8 mouse cellular contexts compared by ENCODE assay signal in genomic region chr4:148806836-148807235, GRCm38 (mm10). TPM values are rescaled to one million over a fixed set of nuclear protein-coding genes. Genes with fewer than 3 reads are reported as not detected.
DNase-seq lines count a peak whose midpoint lies in the region; ATAC-seq and TF ChIP-seq lines count a peak whose summit lies in the region.

No protein-coding gene starts in this region.

- H3K4me2 ChIP-seq in kidney, embryonic 14.5 days (replicated peaks; ENCODE audit: low read depth, low read length) = peak overlapping the region; percentile 98

- no peak overlapping the region for H3K27ac ChIP-seq in ES-Bruce4 (ENCODE audit: insufficient read depth, low read length)
- no peak overlapping the region for H3K27ac ChIP-seq in kidney, embryonic 14.5 days (ENCODE audit: low read depth, low read length)

- no peak for TF ChIP-seq POLR2A in ES-Bruce4 (IDR thresholded peaks at IDR 0.05; ENCODE audit: insufficient read depth, low read length)

- H3K27me3 ChIP-seq in ES-Bruce4 (ENCODE audit: control insufficient read depth, insufficient read depth, low read length, poor library complexity, severe bottlenecking) = peaks cover 9% of the 10 kb centered on the region
- H3K27me3 ChIP-seq in kidney, embryonic 14.5 days (ENCODE audit: control insufficient read depth, insufficient read depth, low read length) = peaks cover 29% of the 10 kb centered on the region

- under 1% methylated on average over 25 of the region's 26 CpGs for WGBS in kidney, embryonic 14.5 days

- peak; percentile 51 for DNase-seq in urinary bladder, postnatal 14 days (ENCODE audit: low spot score)
- no peak for DNase-seq in cerebellum, adult 8-10 months
- DNase-seq in cerebellum, adult 11 months = no peak

- H3K36me3 ChIP-seq in ES-Bruce4 (ENCODE audit: control insufficient read depth, insufficient read depth, low read length, poor library complexity, severe bottlenecking) = no peaks in the 10 kb centered on the region
- H3K36me3 ChIP-seq in kidney, embryonic 14.5 days (ENCODE audit: control insufficient read depth, insufficient read depth, low read length) = no peaks in the 10 kb centered on the region

- 0 out of 2 replicates have a peak overlapping the region, but pooled peaks have one; percentile 2 for H3K9ac ChIP-seq in ES-Bruce4 (ENCODE audit: low read depth, poor library complexity, severe bottlenecking)
- peak overlapping the region; percentile 38; the same call in 1 of the 2 replicates for H3K9ac ChIP-seq in kidney, embryonic 14.5 days (ENCODE audit: low read depth, low read length)

- no peaks in the 10 kb centered on the region for H3K9me3 ChIP-seq in ES-Bruce4 (replicated peaks; ENCODE audit: control insufficient read depth, insufficient read depth, low read length, poor library complexity, severe bottlenecking)
- no peaks in the 10 kb centered on the region for H3K9me3 ChIP-seq in kidney, embryonic 14.5 days (ENCODE audit: control insufficient read depth, low read length)

- ATAC-seq in common myeloid progenitor, adult 5-6 weeks (replicated peaks; ENCODE audit: low read depth, poor library complexity, severe bottlenecking) = peak; percentile 54
- peak; percentile 52 for ATAC-seq in granulocyte monocyte progenitor cell, adult 5-6 weeks (replicated peaks; ENCODE audit: poor library complexity, severe bottlenecking)
- peak; percentile 48; the same call in 1 of the 2 replicates for ATAC-seq in kidney, embryonic 14.5 days (ENCODE audit: low FRiP score, low TSS enrichment)
- peak; percentile 35 for ATAC-seq in megakaryocyte progenitor cell, adult 5-6 weeks (replicated peaks; ENCODE audit: poor library complexity)

- peak overlapping the region; percentile 96 for H3K4me3 ChIP-seq in ES-Bruce4 (ENCODE audit: low read depth, low read length)
- peak overlapping the region; percentile 73 for H3K4me3 ChIP-seq in kidney, embryonic 14.5 days (ENCODE audit: low read length)

- no peaks in the 10 kb centered on the region for H3K4me1 ChIP-seq in ES-Bruce4 (ENCODE audit: control insufficient read depth, insufficient read depth, low read length)
- peaks cover 41% of the 10 kb centered on the region for H3K4me1 ChIP-seq in kidney, embryonic 14.5 days (ENCODE audit: control insufficient read depth, insufficient read depth, low read length)

- TF ChIP-seq EP300 in ES-Bruce4 (IDR thresholded peaks at IDR 0.05; ENCODE audit: insufficient read depth, low read depth, low read length) = no peak

- TF ChIP-seq CTCF in ES-Bruce4 (IDR thresholded peaks at IDR 0.05; ENCODE audit: low read depth, low read length) = no peak

RNA-seq across cellular contexts. Expression of gene Casz1, which starts 2.6 kb away (rescaled TPM):
- 13.8 and 15.6 TPM in 2 replicates for polyA plus RNA-seq in ES-Bruce4 (2011; ENCODE audit: insufficient read depth, insufficient read length, low read depth, missing spikeins)
- 2.2 and 2.5 TPM in 2 replicates for total RNA-seq in common myeloid progenitor, adult 5-6 weeks (2017)
- 6.3 and 8.3 TPM in 2 replicates for total RNA-seq in granulocyte monocyte progenitor cell, adult 5-6 weeks (2014; fragmentation: Nextera tagmentation)
- total RNA-seq in granulocyte monocyte progenitor cell, adult 5-6 weeks (2017) = 2.8 and 3.1 TPM in 2 replicates
- polyA plus RNA-seq in kidney, embryonic 14.5 days (2014; fragmentation: Nextera tagmentation; extraction: Ambion mirVana) = 3.9 and 7.6 TPM in 2 replicates
- total RNA-seq in megakaryocyte progenitor cell, adult 5-6 weeks (2015) = 4.7 and 5.5 TPM in 2 replicates
- total RNA-seq in megakaryocyte progenitor cell, adult 5-6 weeks (2017) = 2.4 and 3.5 TPM in 2 replicates
